Mouse (Mus musculus) heart, postnatal 4 days (tissue): Measurements from ENCODE around the gene Serpina3f. TPM values are rescaled to one million over a fixed set of nuclear protein-coding genes. Genes with fewer than 3 reads are reported as not detected.
"Not testable (repeated sequence)": the region's sequence is repeated elsewhere in the genome, so short reads cannot be mapped to it uniquely, and the experiment has no call there.

ENCODE experiments used
- DNase-seq: peaks from one replicate; pipeline ENCODE4 v3.0.0; 2021
- total RNA-seq, 2 experiments: library from RNA; stranded (reverse); gene quantifications; 2 replicates each; pipeline ENCODE4 v1.2.3; 2021

The Serpina3f gene
- total RNA-seq = not detected

DNA sequence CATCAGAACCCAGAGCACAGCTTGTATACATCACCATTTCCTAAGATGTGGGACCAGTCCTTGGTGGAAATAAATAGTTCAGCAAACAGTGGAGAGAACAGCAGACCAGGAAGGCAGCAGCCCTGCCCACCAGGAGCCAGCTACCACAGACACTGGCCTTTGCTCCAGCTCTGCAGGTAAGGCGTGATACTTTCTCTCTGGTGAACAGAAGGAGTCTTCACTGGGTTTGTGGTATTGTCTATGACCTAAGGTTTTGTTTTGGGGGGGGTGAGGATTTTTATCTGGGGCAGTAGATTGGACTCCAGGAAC, at the start of gene Serpina3f:
Gene Serpina3f, plus strand, starts transcription at position 100 of the 309 bp plus-strand sequence.
- no peak for DNase-seq

DNA sequence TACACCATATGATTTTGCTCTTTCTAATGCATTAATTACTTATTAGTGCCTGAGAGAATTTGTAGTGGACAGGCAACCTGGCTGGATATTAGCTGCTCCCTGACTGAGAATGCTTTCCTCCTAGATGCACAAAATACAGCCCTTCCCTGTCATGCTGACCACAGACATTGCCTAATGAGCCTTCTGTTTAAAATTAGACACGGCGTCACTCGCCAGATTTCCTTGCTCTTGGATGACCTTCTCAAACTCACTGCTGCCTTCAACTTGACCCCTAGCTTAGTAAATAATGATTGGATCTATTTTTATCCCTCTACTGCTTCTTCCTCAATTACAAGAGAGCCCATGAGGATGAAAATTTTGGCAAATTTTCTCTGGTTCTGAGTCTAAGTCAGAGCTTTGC, 39.6 kb upstream of the Serpina3f start:
- DNase-seq = peak; percentile 41

GRCm38 (mm10) chr12:104175636-104176035, 38.7 kb upstream of the Serpina3f start:
- no peak for DNase-seq

DNA sequence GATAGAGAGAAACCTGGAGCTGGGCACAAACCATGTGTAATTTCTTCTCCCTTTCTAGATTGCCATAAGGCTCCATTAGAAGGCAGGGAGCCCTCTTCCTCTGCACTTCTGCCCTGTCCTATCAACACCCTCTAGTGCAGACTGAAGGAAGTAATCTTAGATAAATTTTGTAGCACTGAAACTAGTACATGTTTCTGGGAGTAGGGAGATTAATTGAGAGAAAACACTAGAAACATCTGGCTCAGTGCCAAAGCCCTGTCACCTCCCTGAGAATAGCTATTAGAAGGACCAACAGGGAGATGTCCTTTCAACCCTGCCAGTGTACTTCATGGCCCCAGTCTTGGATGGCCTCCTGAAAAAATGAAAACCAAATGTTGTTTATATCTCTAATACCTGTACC, 35.8 kb upstream of the Serpina3f start:
- peak; percentile 59 for DNase-seq

- no peak for DNase-seq
These were observed 35.4 kb upstream of the Serpina3f start for GRCm38 (mm10) chr12:104178987-104179386.

- no peak for DNase-seq
These were observed 29.3 kb upstream of the Serpina3f start for GRCm38 (mm10) chr12:104185046-104185445.

GRCm38 (mm10) chr12:104186041-104186581, 28.2 kb upstream of the Serpina3f start:
- DNase-seq = no peak

- DNase-seq = no peak
These were observed 25.1 kb upstream of the Serpina3f start for GRCm38 (mm10) chr12:104189246-104189645.

DNA sequence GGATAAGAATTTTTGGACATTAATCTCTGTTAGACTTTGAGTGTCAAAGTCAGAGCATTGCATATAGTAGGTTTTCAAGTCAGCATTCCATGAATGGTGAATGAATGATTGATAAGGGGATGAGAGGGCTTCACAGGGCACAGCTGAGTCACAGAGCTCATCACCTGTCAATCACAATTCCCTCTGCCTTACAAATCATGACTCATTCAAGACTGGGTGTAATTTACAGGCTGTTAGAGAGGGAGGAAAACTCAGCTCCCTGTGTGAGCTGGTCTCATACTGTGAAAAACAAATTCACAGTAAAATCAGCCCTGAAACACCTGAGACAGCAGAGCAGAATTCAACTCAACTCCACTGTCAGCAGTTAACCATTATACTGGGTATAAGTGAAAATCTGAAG, 23.5 kb upstream of the Serpina3f start:
- no peak for DNase-seq

GRCm38 (mm10) chr12:104209149-104209548, 5.2 kb upstream of the Serpina3f start:
- no peak for DNase-seq

DNA sequence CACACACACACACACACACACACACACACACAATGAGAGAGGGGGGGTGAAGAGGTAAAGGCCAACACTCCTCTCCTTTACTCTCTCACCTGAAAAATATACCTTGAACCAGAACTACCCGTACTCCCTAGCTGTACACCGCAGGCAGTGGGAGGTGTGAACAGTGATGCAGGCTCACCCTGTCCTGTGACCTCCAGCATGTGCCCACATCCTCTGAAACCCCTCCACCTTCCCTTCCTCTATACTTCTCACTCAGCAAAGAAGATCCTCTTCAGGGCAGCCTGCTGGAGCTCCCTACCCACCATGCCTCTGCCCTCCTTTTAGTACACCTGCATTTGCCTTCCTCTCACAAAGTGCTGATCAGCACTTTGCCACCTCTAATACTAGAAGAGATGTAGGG, 4.5 kb upstream of the Serpina3f start:
- no peak for DNase-seq

GRCm38 (mm10) chr12:104213689-104214444, 477 bp upstream of the Serpina3f start:
- no peak for DNase-seq

DNA sequence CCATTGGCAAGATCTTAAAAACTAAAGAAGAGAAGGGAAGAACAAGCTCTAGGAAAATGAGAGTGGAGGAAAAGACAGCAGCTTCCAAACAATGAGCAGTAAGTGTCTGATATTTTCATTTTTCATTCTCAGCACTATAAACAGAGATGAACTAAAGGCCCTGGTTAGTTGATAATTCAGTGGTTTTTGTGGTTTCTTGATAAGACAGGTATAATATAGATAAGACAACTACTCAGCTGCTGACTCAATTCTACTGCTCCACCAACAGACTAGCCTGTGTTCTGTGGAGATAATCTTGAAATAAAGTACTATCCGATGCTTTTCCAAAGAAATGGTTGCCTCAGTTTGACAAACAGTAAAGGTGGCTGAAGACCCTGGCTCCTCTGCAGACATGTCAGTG, 905 bp downstream of the Serpina3f start:
- DNase-seq = no peak

GRCm38 (mm10) chr12:104221616-104222015, 7.3 kb downstream of the Serpina3f start:
- DNase-seq = no peak

DNA sequence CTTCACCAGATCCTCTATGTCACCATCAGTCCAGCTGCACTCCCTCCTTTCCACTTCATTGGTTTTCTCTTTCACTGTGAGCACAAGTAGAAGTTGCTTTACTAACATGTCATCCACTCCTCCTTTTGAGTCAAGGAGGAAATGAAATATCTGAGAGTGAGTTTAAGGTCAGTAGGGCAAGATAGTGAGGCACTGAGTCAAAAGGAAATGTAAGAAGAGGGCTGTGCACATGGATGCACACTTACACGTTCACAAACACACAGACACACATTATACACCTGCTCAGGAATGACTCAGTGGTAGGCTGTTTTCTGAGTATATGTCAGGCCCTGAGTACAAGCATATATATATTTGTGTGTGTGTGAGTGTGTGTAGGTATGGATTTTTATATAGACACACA, 9.3 kb downstream of the Serpina3f start:
- DNase-seq = no peak

GRCm38 (mm10) chr12:104224598-104225300, 10.4 kb downstream of the Serpina3f start:
- no peak for DNase-seq

GRCm38 (mm10) chr12:104230762-104231161, 16.4 kb downstream of the Serpina3f start:
- no peak for DNase-seq

DNA sequence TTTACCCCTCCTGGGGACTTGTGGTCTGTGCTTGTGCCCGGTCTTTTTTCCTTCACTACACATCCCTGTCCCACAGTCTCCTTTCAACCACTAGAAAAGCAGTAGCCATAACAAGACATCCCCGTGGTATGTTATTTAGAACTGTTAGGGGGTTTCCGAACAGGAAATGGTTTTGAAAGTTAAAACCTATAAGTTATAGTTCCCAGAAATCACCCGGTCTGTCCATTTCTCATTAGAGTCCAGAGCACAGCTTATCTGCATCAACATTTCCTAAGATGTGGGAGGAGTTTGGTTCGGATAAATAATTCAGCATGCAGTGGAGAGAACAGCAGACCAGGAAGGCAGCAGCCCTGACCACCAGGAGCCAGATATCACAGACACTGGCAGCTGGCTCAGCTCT, 21.6 kb downstream of the Serpina3f start, which contains the start of gene Serpina3g:
Gene Serpina3g, plus strand, starts transcription at position 331 of the 400 bp plus-strand sequence.
- no peak for DNase-seq

GRCm38 (mm10) chr12:104238048-104238447, 23.7 kb downstream of the Serpina3f start:
- not testable (repeated sequence) for DNase-seq

DNA sequence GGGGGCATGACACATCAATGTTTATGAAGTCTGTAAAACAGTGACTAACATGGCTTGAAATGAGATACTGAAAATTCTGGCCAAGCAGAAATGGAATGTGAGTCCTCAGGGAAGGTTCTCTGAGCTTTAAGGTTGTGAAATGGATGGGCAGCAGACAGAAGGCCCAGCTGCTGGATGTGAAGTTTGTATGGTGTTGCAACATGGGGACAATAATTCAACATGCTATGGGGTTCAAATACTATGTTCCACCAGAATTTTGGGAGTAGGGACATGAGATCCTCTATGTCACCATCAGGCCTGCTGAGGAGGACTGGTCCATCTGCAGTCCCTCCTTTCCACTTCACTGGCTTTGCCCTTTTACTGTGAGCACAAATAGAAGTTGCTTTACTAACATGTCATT, 29.0 kb downstream of the Serpina3f start:
- DNase-seq = no peak

DNA sequence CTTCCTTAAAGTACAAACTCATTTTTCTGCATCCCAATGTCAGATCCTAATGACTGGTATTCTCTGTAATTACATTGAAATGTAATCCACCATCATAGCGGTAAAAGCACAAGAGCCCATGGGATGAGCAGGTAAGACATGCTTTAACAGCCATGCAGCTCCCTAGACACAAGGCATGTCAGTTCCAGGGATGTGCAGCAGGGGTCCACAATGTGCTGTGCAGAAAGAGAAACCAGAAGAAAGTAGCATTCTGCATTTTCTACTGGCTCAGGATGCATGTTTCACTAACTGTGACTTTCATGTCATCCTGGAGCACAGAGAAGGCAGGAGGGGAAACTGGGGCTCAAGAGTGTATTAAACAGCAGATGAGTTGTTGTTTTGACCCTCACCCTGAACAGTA, 30.7 kb downstream of the Serpina3f start:
- peak; percentile 17 for DNase-seq

DNA sequence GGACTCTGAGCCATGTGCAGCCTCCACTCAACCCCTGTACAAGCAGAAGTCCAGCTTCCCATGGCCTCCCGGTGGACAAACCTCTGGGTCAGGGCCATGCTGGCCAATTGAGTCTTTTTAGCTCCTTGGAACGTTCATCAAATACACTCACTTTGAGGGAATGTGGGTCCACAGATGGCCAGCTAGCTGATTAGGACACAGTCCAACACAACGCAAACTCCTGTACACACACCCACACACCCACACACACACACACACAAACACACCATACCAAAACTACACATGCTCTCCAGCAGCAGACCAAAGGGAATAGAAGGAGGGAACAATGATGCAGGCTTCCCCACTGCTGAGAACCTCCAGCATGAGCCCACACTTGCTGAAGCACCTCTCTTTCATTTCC, 31.3 kb downstream of the Serpina3f start:
- peak; percentile 7 for DNase-seq

DNA sequence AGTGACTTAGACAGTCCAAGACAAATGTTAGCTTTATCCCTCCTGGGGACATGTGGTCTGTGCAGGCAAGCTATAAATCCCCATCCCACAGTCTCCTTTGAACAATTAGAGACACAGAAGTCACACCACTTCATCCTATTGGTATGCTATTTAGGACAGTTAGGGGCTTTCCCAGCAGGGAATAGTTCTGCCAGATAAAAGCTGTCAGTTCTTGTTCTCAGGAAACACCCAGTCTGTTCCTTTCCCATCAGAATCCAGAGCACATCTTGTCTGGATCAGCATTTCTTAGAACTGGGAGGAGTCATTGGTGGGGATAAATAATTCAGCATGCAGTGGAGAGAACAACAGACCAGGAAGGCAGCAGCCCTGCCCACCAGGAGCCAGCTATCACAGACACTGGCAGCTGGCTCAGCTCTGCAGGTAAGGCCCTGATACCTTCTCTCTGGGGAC, 33.2 kb downstream of the Serpina3f start:
- no peak for DNase-seq

GRCm38 (mm10) chr12:104248231-104248630, 33.9 kb downstream of the Serpina3f start:
- no peak for DNase-seq
